Mouse (Mus musculus): ENCODE results near the gene Eif2d.

Eif2d gene

GRCm38 (mm10) chr1:131184253-131184955 lies 31.4 kb downstream of the Eif2d start:
- intact Hi-C loops (cut with DNase I) = no loop called here

- intact Hi-C loops (cut with DNase I) = no loop called here
Observed at GRCm38 (mm10) chr1:131184956-131185660, 32.1 kb downstream of the Eif2d start.

- intact Hi-C loops (cut with DNase I) = no loop called here
Observed at GRCm38 (mm10) chr1:131185821-131186506, 33.0 kb downstream of the Eif2d start.

GRCm38 (mm10) chr1:131186995-131187394 lies 34.0 kb downstream of the Eif2d start:
- intact Hi-C loops (cut with DNase I) = no loop called here

- intact Hi-C loops (cut with DNase I) = no loop called here
Observed at GRCm38 (mm10) chr1:131187856-131188255, 34.9 kb downstream of the Eif2d start.

GRCm38 (mm10) chr1:131188655-131189054 lies 35.7 kb downstream of the Eif2d start:
- intact Hi-C loops (cut with DNase I) = no loop called here

GRCm38 (mm10) chr1:131193746-131194145 lies 40.8 kb downstream of the Eif2d start:
- intact Hi-C loops (cut with DNase I) = no loop called here

- intact Hi-C loops (cut with DNase I) = no loop called here
Observed at GRCm38 (mm10) chr1:131195653-131196052, 42.7 kb downstream of the Eif2d start.

- intact Hi-C loops (cut with DNase I) = no loop called here
Observed at GRCm38 (mm10) chr1:131196107-131196506, 43.1 kb downstream of the Eif2d start.

- intact Hi-C loops (cut with DNase I) = no loop called here
Observed at GRCm38 (mm10) chr1:131198417-131198960, 45.5 kb downstream of the Eif2d start.

GRCm38 (mm10) chr1:131199118-131199821 lies 46.3 kb downstream of the Eif2d start:
- intact Hi-C loops (cut with DNase I) = no loop called here

- intact Hi-C loops (cut with DNase I) = no loop called here
Observed at GRCm38 (mm10) chr1:131199976-131200375, 47.0 kb downstream of the Eif2d start.

GRCm38 (mm10) chr1:131200588-131200987 lies 47.6 kb downstream of the Eif2d start:
- intact Hi-C loops (cut with DNase I) = no loop called here

- intact Hi-C loops (cut with DNase I) = no loop called here
Observed at GRCm38 (mm10) chr1:131201391-131201790, 48.4 kb downstream of the Eif2d start.

- intact Hi-C loops (cut with DNase I) = no loop called here
Observed at GRCm38 (mm10) chr1:131204461-131204860, 51.5 kb downstream of the Eif2d start.

GRCm38 (mm10) chr1:131206342-131206741 lies 53.4 kb downstream of the Eif2d start:
- intact Hi-C loops (cut with DNase I) = loop anchor here (5.0 kb wide), 1 partner anchor 41 kb away; the partner anchor contains the start of gene Rassf5

- intact Hi-C loops (cut with DNase I) = loop anchor here (5.0 kb wide), 1 partner anchor 40 kb away; the partner anchor contains the start of gene Rassf5
Observed at GRCm38 (mm10) chr1:131207531-131207930, 54.5 kb downstream of the Eif2d start.

- intact Hi-C loops (cut with DNase I) = loop anchor here (5.0 kb wide), 1 partner anchor 39 kb away; the partner anchor contains the start of gene Rassf5
Observed at GRCm38 (mm10) chr1:131208081-131208480, 55.1 kb downstream of the Eif2d start.

- intact Hi-C loops (cut with DNase I) = loop anchor here (5.0 kb wide), 1 partner anchor 39 kb away; the partner anchor contains the start of gene Rassf5
Observed at GRCm38 (mm10) chr1:131208800-131209199, 55.8 kb downstream of the Eif2d start.

- intact Hi-C loops (cut with DNase I) = loop anchor here (5.0 kb wide), 1 partner anchor 37 kb away; the partner anchor contains the start of gene Rassf5
Observed at GRCm38 (mm10) chr1:131209971-131210426, 57.0 kb downstream of the Eif2d start.

- intact Hi-C loops (cut with DNase I) = no loop called here
Observed at GRCm38 (mm10) chr1:131211655-131212054, 58.7 kb downstream of the Eif2d start.
